Mouse (Mus musculus) hindbrain, embryonic 11.5 days (tissue): ENCODE results near the gene Copz2. TPM values are rescaled to one million over a fixed set of nuclear protein-coding genes. Genes with fewer than 3 reads are reported as not detected.

Experiments
- ATAC-seq: fragments of 200-750 bp; cut with Nextera tagmentation; 2 replicates; pipeline ENCODE4 v1.8.0; 2017; ENCODE audit warnings: mild to moderate bottlenecking, moderate TSS enrichment, moderate library complexity; ENCODE audit not compliant: low FRiP score
- DNase-seq: peaks from one replicate; pipeline ENCODE4 v3.0.0-alpha.2; 2015; ENCODE audit warnings: low spot score
- H3K27ac ChIP-seq: fragments of 300-500 bp; sonication (generic); 2 replicates; pipeline ENCODE4 v1.5.1; 2014; ENCODE audit warnings: mild to moderate bottlenecking, low read depth, low read length
- H3K27me3 ChIP-seq: fragments of 300-500 bp; sonication (generic); 2 replicates; pipeline ENCODE4 v1.6.1; 2014; ENCODE audit warnings: mild to moderate bottlenecking, low read length, moderate library complexity, mixed read lengths; ENCODE audit not compliant: control insufficient read depth, insufficient read depth
- H3K36me3 ChIP-seq: fragments of 300-500 bp; sonication (generic); 2 replicates; pipeline ENCODE4 v1.6.1; 2014; ENCODE audit warnings: mild to moderate bottlenecking, low read length, moderate library complexity, mixed read lengths; ENCODE audit not compliant: control insufficient read depth, insufficient read depth
- H3K4me1 ChIP-seq: fragments of 300-500 bp; sonication (generic); replicated peaks from 2 replicates; pipeline ENCODE4 v1.6.1; 2014; ENCODE audit warnings: low read length, mixed read lengths; ENCODE audit not compliant: control insufficient read depth, insufficient read depth
- H3K4me2 ChIP-seq: fragments of 300-500 bp; sonication (generic); replicated peaks from 2 replicates; pipeline ENCODE4 v1.6.1; 2014; ENCODE audit warnings: mild to moderate bottlenecking, low read depth, low read length
- H3K4me3 ChIP-seq: fragments of 300-500 bp; sonication (generic); 2 replicates; pipeline ENCODE4 v1.5.1; 2014; ENCODE audit warnings: low read depth, low read length
- H3K9ac ChIP-seq: fragments of 300-500 bp; sonication (generic); 2 replicates; pipeline ENCODE4 v1.6.1; 2014; ENCODE audit warnings: low read depth, low read length
- H3K9me3 ChIP-seq: fragments of 300-500 bp; sonication (generic); 2 replicates; pipeline ENCODE4 v1.6.1; 2016; ENCODE audit warnings: low read length; ENCODE audit not compliant: control insufficient read depth
- WGBS: fragments of 180-500 bp; shearing (Covaris S2); extraction: QIAGEN DNeasy Blood & Tissue Kit; methylation state at CpG from one replicate; pipeline ENCODE4 v1.1.7; 2014; 5-methylcytosine and 5-hydroxymethylcytosine counted together
- polyA plus RNA-seq: library from polyadenylated mRNA; unstranded; fragments of >200 nt; fragmentation: Nextera tagmentation; extraction: Ambion mirVana; gene quantifications from 2 replicates; pipeline ENCODE4 v1.2.1, GENCODE M21; 2014

Copz2 gene
- polyA plus RNA-seq, 1 experiment from 2014 or later: 62.8 TPM

DNA sequence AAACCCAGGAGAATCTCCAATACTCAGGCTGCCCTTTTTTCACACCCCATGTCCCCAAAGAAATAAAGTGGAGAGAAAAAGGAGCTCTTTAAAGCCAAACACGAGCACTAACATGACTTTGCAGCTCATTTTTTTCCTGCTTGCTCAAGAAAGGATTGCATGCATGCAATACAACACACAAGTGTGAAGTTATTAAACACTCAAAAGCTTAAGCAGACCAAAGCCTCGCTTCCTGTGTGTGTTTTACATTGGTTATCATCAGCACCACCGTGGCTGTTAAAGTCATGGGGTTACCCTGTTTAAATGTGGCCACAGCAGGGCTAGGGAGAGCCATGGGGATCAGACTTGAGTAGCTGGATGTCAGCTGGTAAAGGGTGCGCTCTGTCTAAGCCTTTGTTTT lies 27.4 kb downstream of the Copz2 start:
- Histone ChIP-seq H3K36me3 (no peaks in the 10 kb centered on the region), H3K9ac (peak overlapping the region; percentile 63), H3K4me2 (peak overlapping the region; percentile 1; the same call in 1 of the 2 replicates), H3K9me3 (no peaks in the 10 kb centered on the region), H3K27me3 (no peaks in the 10 kb centered on the region), H3K4me1 (peaks cover 40% of the 10 kb centered on the region), H3K4me3 (no peak overlapping the region), H3K27ac (peak overlapping the region; percentile 100)
- WGBS: 30% methylated on average over 4 of the region's 4 CpGs
- no peak for DNase-seq
- no peak for ATAC-seq

DNA sequence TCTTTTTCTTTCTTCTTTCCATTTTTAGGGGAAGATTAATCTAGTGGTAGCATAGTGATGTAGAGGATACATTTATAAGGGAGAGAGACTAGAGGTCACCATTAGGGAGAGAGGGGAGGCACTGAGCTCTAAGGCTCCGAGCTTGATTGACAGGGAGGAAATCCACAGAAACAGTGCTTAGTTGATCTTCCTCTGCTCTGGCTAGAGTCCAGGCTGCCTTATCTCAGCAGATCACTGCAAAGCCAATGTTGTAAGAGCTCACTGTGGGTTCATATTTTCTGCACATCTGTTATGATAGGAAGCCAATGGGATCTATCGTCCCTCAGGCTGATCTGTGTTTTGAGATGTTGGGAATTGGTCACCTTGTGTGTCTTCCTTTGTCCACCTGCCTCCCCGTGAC lies 29.0 kb downstream of the Copz2 start:
- ATAC-seq: no peak
- peaks cover 32% of the 10 kb centered on the region for H3K4me1 ChIP-seq
- no peaks in the 10 kb centered on the region for H3K36me3 ChIP-seq
- no peak overlapping the region for H3K4me2 ChIP-seq
- DNase-seq: peak; percentile 30
- peak overlapping the region; percentile 100 for H3K27ac ChIP-seq
- H3K4me3 ChIP-seq: no peak overlapping the region
- H3K27me3 ChIP-seq: no peaks in the 10 kb centered on the region
- H3K9ac ChIP-seq: no peak overlapping the region
- WGBS: 21% methylated on average over 3 of the region's 3 CpGs
- no peaks in the 10 kb centered on the region for H3K9me3 ChIP-seq

DNA sequence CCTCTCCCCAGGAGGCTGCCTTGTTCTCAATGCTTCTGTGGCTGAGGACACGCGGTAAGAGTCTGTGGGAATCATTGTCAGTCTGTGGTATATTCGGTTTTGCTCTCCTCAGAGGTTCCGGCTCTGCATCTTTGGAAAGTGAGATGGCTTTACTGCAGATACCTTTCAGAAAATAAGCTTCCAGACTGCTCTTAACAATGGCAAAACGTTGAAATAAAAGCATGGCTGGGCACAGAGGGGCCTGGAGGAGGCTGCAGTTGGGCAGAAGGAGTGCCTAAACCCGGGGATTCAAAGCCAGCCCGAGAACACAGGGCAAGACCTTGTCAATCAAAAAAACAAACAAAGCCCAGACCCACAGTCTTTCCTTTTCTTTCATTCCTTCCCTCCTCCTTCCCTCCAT lies 29.7 kb downstream of the Copz2 start:
- Histone ChIP-seq H3K4me3 (no peak overlapping the region), H3K9me3 (no peaks in the 10 kb centered on the region)
- WGBS: 7% methylated on average over 7 of the region's 7 CpGs

DNA sequence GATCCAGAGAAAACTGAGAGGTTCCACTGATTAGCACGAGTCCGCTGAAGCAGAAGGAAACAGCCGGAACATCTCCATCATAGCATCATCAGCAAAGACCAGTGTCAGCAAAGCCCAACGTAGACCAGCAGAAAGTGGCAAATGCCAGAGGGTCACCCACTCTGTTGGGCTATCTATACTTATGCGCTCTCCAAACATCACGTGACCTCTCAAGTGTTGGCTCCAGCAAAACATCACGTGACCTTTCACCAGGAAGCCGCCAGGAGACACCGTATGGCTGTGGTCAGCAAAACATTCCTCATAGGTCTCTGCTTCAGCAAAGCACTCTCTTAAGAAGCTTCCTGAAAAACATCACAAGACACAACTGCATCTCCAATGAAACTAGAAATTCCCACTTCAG lies 30.6 kb downstream of the Copz2 start:
- no peak overlapping the region for H3K4me2 ChIP-seq
- no peak overlapping the region for H3K4me3 ChIP-seq
- no peak for ATAC-seq
- H3K36me3 ChIP-seq: no peaks in the 10 kb centered on the region
- 75% methylated on average over 9 of the region's 9 CpGs for WGBS
- H3K27me3 ChIP-seq: no peaks in the 10 kb centered on the region
- H3K9me3 ChIP-seq: no peaks in the 10 kb centered on the region
- no peak for DNase-seq
- H3K27ac ChIP-seq: peak overlapping the region; percentile 100; the same call in 1 of the 2 replicates
- H3K4me1 ChIP-seq: peaks cover 21% of the 10 kb centered on the region; the same call in 1 of the 2 replicates
- H3K9ac ChIP-seq: no peak overlapping the region

More for the DNA sequence above, 29.7 kb downstream of the Copz2 start:
- no peak for ATAC-seq
- no peak overlapping the region for H3K9ac ChIP-seq
- H3K36me3 ChIP-seq: no peaks in the 10 kb centered on the region
- H3K4me2 ChIP-seq: no peak overlapping the region
- DNase-seq: peak; percentile 61
- peak overlapping the region; percentile 100 for H3K27ac ChIP-seq
- H3K4me1 ChIP-seq: peaks cover 25% of the 10 kb centered on the region; the same call in 1 of the 2 replicates
- H3K27me3 ChIP-seq: no peaks in the 10 kb centered on the region

DNA sequence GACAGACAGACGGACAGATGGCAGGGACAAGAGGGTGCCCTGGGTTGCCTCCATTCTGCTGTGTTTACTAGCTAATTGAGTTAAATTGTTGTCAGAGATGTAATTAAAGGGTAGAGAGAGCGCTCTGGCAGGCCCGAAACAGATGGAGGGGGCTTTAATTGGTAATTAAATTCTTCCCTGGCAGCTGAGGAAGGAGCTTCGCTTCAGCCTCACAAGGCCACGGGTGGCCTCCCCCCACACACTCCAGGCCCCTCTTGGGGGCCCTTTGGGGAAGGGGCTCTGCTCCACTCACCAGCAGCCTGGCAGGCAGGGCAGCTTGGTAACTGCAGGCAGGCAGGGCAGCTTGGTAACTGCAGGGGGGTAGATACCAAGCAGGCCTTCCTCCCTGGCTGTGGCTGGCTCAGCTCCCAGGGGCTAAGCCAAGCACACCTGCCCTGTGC lies 36.3 kb downstream of the Copz2 start:
- Histone ChIP-seq H3K27me3 (no peaks in the 10 kb centered on the region), H3K4me3 (no peak overlapping the region), H3K36me3 (no peaks in the 10 kb centered on the region), H3K4me1 (peaks cover 2% of the 10 kb centered on the region; the same call in 1 of the 2 replicates), H3K9me3 (no peaks in the 10 kb centered on the region), H3K4me2 (no peak overlapping the region), H3K27ac (peak overlapping the region; percentile 90), H3K9ac (no peak overlapping the region)
- 26% methylated on average over 5 of the region's 5 CpGs for WGBS
- peak; percentile 77 for ATAC-seq
- peak; percentile 53 for DNase-seq

DNA sequence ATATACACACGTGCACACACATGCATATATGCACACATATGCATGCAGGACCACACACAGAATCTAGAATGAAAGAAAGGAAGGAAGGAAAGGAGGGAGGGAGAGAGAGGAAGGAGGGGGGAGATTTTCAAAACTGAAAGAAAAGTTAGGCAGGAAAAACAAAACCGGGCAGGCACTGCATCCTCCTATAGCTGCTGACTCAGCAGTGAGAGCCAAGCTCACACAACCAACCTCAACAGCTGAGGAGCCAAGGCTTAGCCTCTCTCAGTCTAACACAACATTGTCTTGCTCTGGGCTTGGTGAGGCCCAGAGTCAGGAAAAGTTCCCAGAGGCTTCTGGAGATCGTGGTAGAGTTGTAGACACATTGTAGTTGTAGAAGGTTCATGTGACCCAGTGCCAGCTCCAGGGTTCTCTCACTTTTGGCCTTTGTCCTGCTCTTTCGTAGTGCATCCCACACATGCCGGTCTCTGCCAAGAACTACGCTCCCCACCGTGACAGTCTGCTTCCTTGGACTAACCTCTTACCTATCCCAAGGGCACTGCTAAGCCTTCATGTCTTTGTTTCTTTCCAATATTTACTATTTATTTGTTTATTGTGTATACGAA lies 37.4 kb downstream of the Copz2 start:
- Histone ChIP-seq H3K9ac (no peak overlapping the region), H3K27ac (peak overlapping the region; percentile 90), H3K4me3 (no peak overlapping the region), H3K4me2 (no peak overlapping the region), H3K27me3 (no peaks in the 10 kb centered on the region), H3K4me1 (peaks cover 2% of the 10 kb centered on the region; the same call in 1 of the 2 replicates), H3K9me3 (no peaks in the 10 kb centered on the region), H3K36me3 (no peaks in the 10 kb centered on the region)
- ATAC-seq (no peak), DNase-seq (no peak)
- WGBS: 91% methylated on average over 8 of the region's 8 CpGs

DNA sequence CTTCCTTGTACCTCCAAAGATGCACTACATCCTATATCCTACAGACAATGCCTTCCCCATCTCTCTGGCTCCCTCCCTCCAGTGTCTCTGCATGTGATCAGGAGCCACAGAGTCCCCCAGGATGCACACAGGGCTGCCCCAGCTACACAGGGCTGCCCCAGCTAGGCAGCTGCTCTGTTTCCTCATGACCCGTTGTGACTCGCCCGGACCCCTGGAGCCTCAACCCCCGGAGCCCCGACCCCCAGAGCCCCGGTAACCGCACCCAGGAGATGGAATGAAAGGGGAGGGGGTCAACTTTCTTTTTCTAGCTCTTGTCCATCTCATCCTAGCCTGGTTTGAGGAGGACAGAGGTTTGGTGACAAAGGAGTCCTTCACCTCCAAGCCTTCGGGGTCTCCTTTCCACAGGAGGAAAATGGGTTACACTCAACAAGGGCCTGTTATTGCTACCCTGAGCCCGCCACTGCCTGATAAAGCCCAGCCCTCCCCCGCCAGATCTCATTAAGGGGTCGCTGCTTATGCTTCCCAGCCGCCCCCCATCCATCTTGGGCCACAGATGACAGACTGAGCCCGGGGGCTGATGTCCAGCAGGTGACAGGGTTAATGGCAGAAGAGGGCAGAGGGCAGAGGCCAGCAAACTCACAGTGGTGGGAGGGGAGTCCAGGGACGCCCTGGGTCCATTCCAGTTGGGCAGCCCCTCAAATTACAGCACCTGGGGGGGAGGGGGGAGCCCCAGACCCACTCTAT lies 42.3 kb downstream of the Copz2 start:
- Histone ChIP-seq H3K4me1 (peaks cover 14% of the 10 kb centered on the region), H3K9ac (peak overlapping the region; percentile 44; the same call in 1 of the 2 replicates), H3K9me3 (no peaks in the 10 kb centered on the region), H3K36me3 (no peaks in the 10 kb centered on the region), H3K4me3 (no peak overlapping the region), H3K27ac (peak overlapping the region; percentile 96), H3K27me3 (no peaks in the 10 kb centered on the region), H3K4me2 (no peak overlapping the region)
- 21% methylated on average over 14 of the region's 14 CpGs for WGBS
- peak; percentile 59 for DNase-seq
- peak; percentile 22; the same call in 1 of the 2 replicates for ATAC-seq

DNA sequence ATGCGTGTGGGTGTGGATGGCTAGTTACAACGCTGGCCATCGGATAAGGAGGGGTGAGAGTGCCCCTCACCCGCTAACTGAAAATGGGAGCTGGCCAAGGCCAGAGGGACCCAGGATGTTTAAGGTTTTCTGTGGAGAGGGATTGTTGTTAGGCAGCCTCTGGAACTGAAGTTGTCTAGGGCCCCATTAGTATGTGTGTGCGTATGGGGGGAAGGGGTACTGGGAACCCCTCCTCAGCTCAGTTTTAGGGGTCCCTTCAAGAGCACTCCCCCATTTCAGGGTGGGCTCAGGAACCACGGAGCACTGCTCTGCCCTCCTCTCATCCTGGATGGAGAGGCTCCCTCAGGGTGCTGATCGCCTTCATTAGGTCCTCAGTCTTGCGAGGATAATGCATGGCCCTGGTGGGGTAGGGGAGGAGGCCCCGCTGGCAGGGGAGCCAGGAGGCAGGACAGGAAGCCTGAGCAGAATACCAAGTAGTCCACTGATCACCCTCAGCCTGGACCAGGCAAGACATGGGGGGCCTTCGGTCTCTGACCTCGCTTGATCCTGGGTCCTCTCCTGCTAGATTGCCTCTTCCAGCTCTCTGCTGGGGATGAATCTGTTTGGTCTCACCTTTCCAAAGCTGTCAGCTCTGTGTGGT lies 43.7 kb downstream of the Copz2 start:
- no peak overlapping the region for H3K4me3 ChIP-seq
- no peaks in the 10 kb centered on the region for H3K36me3 ChIP-seq
- peaks cover 25% of the 10 kb centered on the region for H3K4me1 ChIP-seq
- no peaks in the 10 kb centered on the region for H3K27me3 ChIP-seq
- H3K9ac ChIP-seq: peak overlapping the region; percentile 24
- ATAC-seq (peak; percentile 75), DNase-seq (peak; percentile 70)
- H3K27ac ChIP-seq: peak overlapping the region; percentile 96
- 36% methylated on average over 11 of the region's 11 CpGs for WGBS
- no peaks in the 10 kb centered on the region for H3K9me3 ChIP-seq
- H3K4me2 ChIP-seq: no peak overlapping the region
